Mouse (Mus musculus) neural tube, embryonic 12.5 days (tissue): ENCODE results near the gene Nr2c2ap. TPM values are rescaled to one million over a fixed set of nuclear protein-coding genes. Genes with fewer than 3 reads are reported as not detected.
A peak's percentile ranks its signal among the peaks of the same experiment; 100 is the strongest.

Experiments used
- ATAC-seq: fragments of 200-750 bp; cut with Nextera tagmentation; 2 replicates; pipeline ENCODE4 v1.8.0; 2017; ENCODE audit warnings: low read depth, mild to moderate bottlenecking, moderate TSS enrichment, moderate library complexity; ENCODE audit not compliant: low FRiP score
- H3K27ac ChIP-seq: fragments of 300-500 bp; sonication (generic); 2 replicates; pipeline ENCODE4 v1.5.1; 2016
- H3K27me3 ChIP-seq: fragments of 300-500 bp; sonication (generic); replicated peaks from 2 replicates; pipeline ENCODE4 v1.6.1; 2016; ENCODE audit warnings: mild to moderate bottlenecking
- H3K36me3 ChIP-seq: fragments of 300-500 bp; sonication (generic); 2 replicates; pipeline ENCODE4 v1.6.1; 2016; ENCODE audit warnings: mild to moderate bottlenecking
- H3K4me1 ChIP-seq: fragments of 300-500 bp; sonication (generic); 2 replicates; pipeline ENCODE4 v1.6.1; 2016
- H3K4me2 ChIP-seq: fragments of 300-500 bp; sonication (generic); replicated peaks from 2 replicates; pipeline ENCODE4 v1.6.1; 2016; ENCODE audit warnings: mild to moderate bottlenecking
- H3K4me3 ChIP-seq: fragments of 300-500 bp; sonication (generic); 2 replicates; pipeline ENCODE4 v1.5.1; 2016
- H3K9ac ChIP-seq: fragments of 300-500 bp; sonication (generic); 2 replicates; pipeline ENCODE4 v1.6.1; 2016; ENCODE audit warnings: mild to moderate bottlenecking
- H3K9me3 ChIP-seq: fragments of 300-500 bp; sonication (generic); 2 replicates; pipeline ENCODE4 v1.6.1; 2016; ENCODE audit warnings: mild to moderate bottlenecking
- whole genome bisulfite sequencing: fragments of 180-500 bp; shearing (Covaris S2); methylation state at CpG from one replicate; pipeline ENCODE4 v1.1.7; 2016; 5-methylcytosine and 5-hydroxymethylcytosine counted together
- polyA plus RNA-seq: library from polyadenylated mRNA; unstranded; fragments of >200 nt; fragmentation: Nextera tagmentation; extraction: Ambion mirVana; gene quantifications from 2 replicates; pipeline ENCODE4 v1.2.1, GENCODE M21; 2016

The Nr2c2ap gene
- polyA plus RNA-seq, 1 experiment from 2014 or later: 32.0 TPM

GRCm38 (mm10) chr8:70128435-70128834, 2.7 kb upstream of the Nr2c2ap start:
- H3K4me1 ChIP-seq: peaks cover 12% of the 10 kb centered on the region
- H3K27me3 ChIP-seq: 0 out of 2 replicates have a peak, but pooled peaks cover 6% of the 10 kb centered on the region
- peaks cover 10% of the 10 kb centered on the region for H3K36me3 ChIP-seq
- H3K27ac ChIP-seq: no peak overlapping the region
- WGBS: 86% methylated on average over 3 of the region's 3 CpGs
- no peak overlapping the region for H3K9ac ChIP-seq
- H3K9me3 ChIP-seq: no peaks in the 10 kb centered on the region
- no peak for ATAC-seq
- no peak overlapping the region for H3K4me2 ChIP-seq
- no peak overlapping the region for H3K4me3 ChIP-seq

- ATAC-seq: no peak
- WGBS: 69% methylated on average over 9 of the region's 9 CpGs
- H3K27ac ChIP-seq: no peak overlapping the region
- H3K4me3 ChIP-seq: no peak overlapping the region
- peaks cover 12% of the 10 kb centered on the region for H3K4me1 ChIP-seq
- H3K36me3 ChIP-seq: peaks cover 20% of the 10 kb centered on the region
- H3K9ac ChIP-seq: no peak overlapping the region
- H3K9me3 ChIP-seq: no peaks in the 10 kb centered on the region
- H3K4me2 ChIP-seq: no peak overlapping the region
- H3K27me3 ChIP-seq: no peaks in the 10 kb centered on the region
These were observed 1.7 kb upstream of the Nr2c2ap start for GRCm38 (mm10) chr8:70129309-70129952.

- Histone ChIP-seq H3K27me3 (no peaks in the 10 kb centered on the region), H3K36me3 (peaks cover 26% of the 10 kb centered on the region), H3K4me2 (no peak overlapping the region), H3K9ac (no peak overlapping the region), H3K4me1 (peaks cover 12% of the 10 kb centered on the region), H3K27ac (no peak overlapping the region), H3K4me3 (no peak overlapping the region), H3K9me3 (no peaks in the 10 kb centered on the region)
- ATAC-seq: no peak
- 84% methylated on average over 3 of the region's 3 CpGs for WGBS
These were observed 1.1 kb upstream of the Nr2c2ap start for GRCm38 (mm10) chr8:70130066-70130465.

GRCm38 (mm10) chr8:70134086-70134485, 3.0 kb downstream of the Nr2c2ap start:
- no peaks in the 10 kb centered on the region for H3K27me3 ChIP-seq
- peaks cover 23% of the 10 kb centered on the region for H3K4me1 ChIP-seq
- no peak overlapping the region for H3K27ac ChIP-seq
- ATAC-seq: no peak
- 93% methylated on average over 5 of the region's 5 CpGs for WGBS
- no peaks in the 10 kb centered on the region for H3K9me3 ChIP-seq
- no peak overlapping the region for H3K4me3 ChIP-seq
- H3K36me3 ChIP-seq: peaks cover 43% of the 10 kb centered on the region
- no peak overlapping the region for H3K4me2 ChIP-seq
- no peak overlapping the region for H3K9ac ChIP-seq

GRCm38 (mm10) chr8:70134931-70135330, 3.8 kb downstream of the Nr2c2ap start:
- Histone ChIP-seq H3K9me3 (no peaks in the 10 kb centered on the region), H3K4me1 (peaks cover 23% of the 10 kb centered on the region), H3K27ac (no peak overlapping the region), H3K4me2 (no peak overlapping the region), H3K36me3 (peaks cover 43% of the 10 kb centered on the region), H3K9ac (no peak overlapping the region), H3K27me3 (no peaks in the 10 kb centered on the region), H3K4me3 (no peak overlapping the region)
- no peak for ATAC-seq
- 96% methylated on average over 9 of the region's 9 CpGs for WGBS

GRCm38 (mm10) chr8:70136591-70136990, 5.5 kb downstream of the Nr2c2ap start:
- Histone ChIP-seq H3K36me3 (peaks cover 43% of the 10 kb centered on the region), H3K4me3 (no peak overlapping the region), H3K9ac (no peak overlapping the region), H3K27me3 (no peaks in the 10 kb centered on the region), H3K9me3 (no peaks in the 10 kb centered on the region), H3K27ac (no peak overlapping the region), H3K4me2 (no peak overlapping the region), H3K4me1 (peaks cover 27% of the 10 kb centered on the region)
- WGBS: 89% methylated on average over 4 of the region's 4 CpGs
- ATAC-seq: no peak

- H3K4me3 ChIP-seq: no peak overlapping the region
- peaks cover 49% of the 10 kb centered on the region for H3K36me3 ChIP-seq
These were observed 6.8 kb downstream of the Nr2c2ap start for GRCm38 (mm10) chr8:70137890-70138289.

GRCm38 (mm10) chr8:70139026-70139857, 8.1 kb downstream of the Nr2c2ap start, which contains the start of the genes Rfxank, Borcs8 and Mef2b:
Gene Rfxank (minus strand): TSS chr8:70139154.
Gene Borcs8 (plus strand): TSS chr8:70139499.
Gene Mef2b (plus strand): TSS chr8:70139711.
- H3K4me2 ChIP-seq: peak within 1 kb of the TSS; percentile 84
- ATAC-seq: peak; percentile 97
- no peaks in the 10 kb centered on the region for H3K9me3 ChIP-seq
- no peaks in the 10 kb centered on the region for H3K27me3 ChIP-seq
- peak within 1 kb of the TSS; percentile 80 for H3K4me3 ChIP-seq
- peak within 1 kb of the TSS; percentile 81 for H3K9ac ChIP-seq
- under 1% methylated on average over 46 of the region's 46 CpGs for WGBS
- peaks cover 47% of the 10 kb centered on the region for H3K36me3 ChIP-seq
- peak within 1 kb of the TSS; percentile 38 for H3K27ac ChIP-seq
- peaks cover 23% of the 10 kb centered on the region for H3K4me1 ChIP-seq

More at GRCm38 (mm10) chr8:70137890-70138289, 6.8 kb downstream of the Nr2c2ap start:
- Histone ChIP-seq H3K9me3 (no peaks in the 10 kb centered on the region), H3K9ac (no peak overlapping the region), H3K4me1 (peaks cover 23% of the 10 kb centered on the region), H3K27me3 (no peaks in the 10 kb centered on the region), H3K27ac (no peak overlapping the region), H3K4me2 (peak overlapping the region; percentile 84)
- 82% methylated on average over 4 of the region's 4 CpGs for WGBS
- no peak for ATAC-seq

- H3K4me3 ChIP-seq: peak overlapping the region; percentile 80
- ATAC-seq: no peak
- H3K27me3 ChIP-seq: no peaks in the 10 kb centered on the region
- peaks cover 47% of the 10 kb centered on the region for H3K36me3 ChIP-seq
- WGBS: 14% methylated on average over 9 of the region's 9 CpGs
- H3K9me3 ChIP-seq: no peaks in the 10 kb centered on the region
- H3K9ac ChIP-seq: peak overlapping the region; percentile 81
- peak overlapping the region; percentile 38 for H3K27ac ChIP-seq
- peak overlapping the region; percentile 84 for H3K4me2 ChIP-seq
- H3K4me1 ChIP-seq: peaks cover 23% of the 10 kb centered on the region
These were observed 8.8 kb downstream of the Nr2c2ap start for GRCm38 (mm10) chr8:70139981-70140380.

- no peak for ATAC-seq
- Histone ChIP-seq H3K36me3 (peaks cover 47% of the 10 kb centered on the region), H3K27ac (no peak overlapping the region), H3K4me1 (peaks cover 8% of the 10 kb centered on the region; the same call in 1 of the 2 replicates), H3K4me3 (no peak overlapping the region), H3K9me3 (no peaks in the 10 kb centered on the region), H3K27me3 (peaks cover 7% of the 10 kb centered on the region; the same call in 1 of the 2 replicates), H3K4me2 (no peak overlapping the region), H3K9ac (no peak overlapping the region)
- WGBS: 83% methylated on average over 7 of the region's 7 CpGs
These were observed 16.8 kb downstream of the Nr2c2ap start for GRCm38 (mm10) chr8:70147678-70148607.

GRCm38 (mm10) chr8:70150158-70150557, 19.0 kb downstream of the Nr2c2ap start:
- H3K4me2 ChIP-seq: no peak overlapping the region
- WGBS: 15% methylated on average over 13 of the region's 13 CpGs
- ATAC-seq: no peak

More at GRCm38 (mm10) chr8:70150158-70150557, 19.0 kb downstream of the Nr2c2ap start:
- Histone ChIP-seq H3K4me1 (peaks cover 8% of the 10 kb centered on the region; the same call in 1 of the 2 replicates), H3K4me3 (no peak overlapping the region), H3K9me3 (no peaks in the 10 kb centered on the region), H3K27ac (no peak overlapping the region), H3K27me3 (peaks cover 7% of the 10 kb centered on the region; the same call in 1 of the 2 replicates), H3K9ac (no peak overlapping the region), H3K36me3 (peaks cover 26% of the 10 kb centered on the region)
